Mouse (Mus musculus): ENCODE measurements around the gene Nfkbie. TPM values are rescaled to one million over a fixed set of nuclear protein-coding genes. Genes with fewer than 3 reads are reported as not detected.

Gene Nfkbie
- polyA plus RNA-seq, 1 experiment: 5.8 TPM

DNA sequence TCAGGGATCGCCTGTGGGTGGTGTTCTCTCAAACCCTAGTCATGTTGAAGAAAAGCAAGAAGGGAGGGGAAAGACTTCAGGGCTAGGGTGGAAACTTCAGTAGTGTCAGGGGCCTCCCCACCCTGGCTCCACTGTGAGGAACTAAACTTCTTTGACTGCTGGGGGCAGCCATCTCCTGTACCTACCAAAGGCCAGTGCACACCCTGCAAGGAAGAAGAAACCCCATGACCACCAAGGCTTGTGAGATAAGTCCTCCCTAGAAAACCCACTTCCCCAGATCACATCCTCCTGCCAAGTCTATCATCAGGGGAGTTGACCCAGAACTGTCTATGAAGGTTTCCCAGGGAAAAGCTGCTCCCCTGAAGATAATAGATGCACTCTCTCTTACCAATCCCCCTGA lies 1.1 kb upstream of the Nfkbie start:
- peaks cover 7% of the 10 kb centered on the region for H3K4me1 ChIP-seq (ENCODE audit: control insufficient read depth, insufficient read depth, low read length)
- WGBS: 56% methylated on average over 1 of the region's 1 CpGs
- TF ChIP-seq CTCF (conservative IDR thresholded peaks at IDR 0.05; ENCODE audit: insufficient read depth, insufficient read length, low read depth, low read length): no peak
- no peak for TF ChIP-seq POLR2A (IDR thresholded peaks at IDR 0.05; ENCODE audit: low read depth, low read length)
- no peaks in the 10 kb centered on the region for H3K36me3 ChIP-seq (ENCODE audit: control insufficient read depth, insufficient read depth, low read length)
- DNase-seq: no peak
- no peak overlapping the region for H3K4me3 ChIP-seq (ENCODE audit: insufficient read depth, low read depth, low read length)
- no peak overlapping the region for H3K27ac ChIP-seq (ENCODE audit: insufficient read depth, low read depth, low read length)
- peaks cover 2% of the 10 kb centered on the region; the same call in 1 of the 2 replicates for H3K27me3 ChIP-seq (replicated peaks; ENCODE audit: control insufficient read depth, insufficient read depth, low read length)

DNA sequence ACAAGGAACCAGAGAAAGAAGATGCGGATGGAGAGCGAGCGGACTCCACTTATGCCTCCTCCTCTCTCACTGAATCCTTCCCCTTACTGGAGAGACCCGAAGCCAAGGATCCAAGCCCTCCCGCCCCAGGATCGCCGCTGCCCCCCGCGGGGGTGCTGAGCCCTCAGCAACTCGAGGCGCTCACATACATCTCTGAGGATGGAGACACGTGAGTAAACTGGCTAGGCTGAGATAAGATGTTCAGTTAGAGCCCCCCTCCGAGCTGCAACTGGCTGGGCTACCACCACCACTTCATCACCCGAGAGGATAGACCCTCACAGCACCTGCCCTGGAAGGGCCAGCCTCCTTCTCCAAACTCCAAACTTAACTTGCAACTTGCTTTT lies 595 bp downstream of the Nfkbie start:
- Histone ChIP-seq H3K4me1 (ENCODE audit: control insufficient read depth, insufficient read depth, low read length) (peaks cover 7% of the 10 kb centered on the region), H3K4me3 (ENCODE audit: insufficient read depth, low read depth, low read length) (peak overlapping the region; percentile 83), H3K27ac (ENCODE audit: insufficient read depth, low read depth, low read length) (no peak overlapping the region), H3K27me3 (replicated peaks; ENCODE audit: control insufficient read depth, insufficient read depth, low read length) (no peaks in the 10 kb centered on the region), H3K36me3 (ENCODE audit: control insufficient read depth, insufficient read depth, low read length) (no peaks in the 10 kb centered on the region)
- 4% methylated on average over 14 of the region's 14 CpGs for WGBS
- no peak for DNase-seq
- TF ChIP-seq CTCF (conservative IDR thresholded peaks at IDR 0.05; ENCODE audit: insufficient read depth, insufficient read length, low read depth, low read length) (no peak), POLR2A (IDR thresholded peaks at IDR 0.05; ENCODE audit: low read depth, low read length) (no peak)

DNA sequence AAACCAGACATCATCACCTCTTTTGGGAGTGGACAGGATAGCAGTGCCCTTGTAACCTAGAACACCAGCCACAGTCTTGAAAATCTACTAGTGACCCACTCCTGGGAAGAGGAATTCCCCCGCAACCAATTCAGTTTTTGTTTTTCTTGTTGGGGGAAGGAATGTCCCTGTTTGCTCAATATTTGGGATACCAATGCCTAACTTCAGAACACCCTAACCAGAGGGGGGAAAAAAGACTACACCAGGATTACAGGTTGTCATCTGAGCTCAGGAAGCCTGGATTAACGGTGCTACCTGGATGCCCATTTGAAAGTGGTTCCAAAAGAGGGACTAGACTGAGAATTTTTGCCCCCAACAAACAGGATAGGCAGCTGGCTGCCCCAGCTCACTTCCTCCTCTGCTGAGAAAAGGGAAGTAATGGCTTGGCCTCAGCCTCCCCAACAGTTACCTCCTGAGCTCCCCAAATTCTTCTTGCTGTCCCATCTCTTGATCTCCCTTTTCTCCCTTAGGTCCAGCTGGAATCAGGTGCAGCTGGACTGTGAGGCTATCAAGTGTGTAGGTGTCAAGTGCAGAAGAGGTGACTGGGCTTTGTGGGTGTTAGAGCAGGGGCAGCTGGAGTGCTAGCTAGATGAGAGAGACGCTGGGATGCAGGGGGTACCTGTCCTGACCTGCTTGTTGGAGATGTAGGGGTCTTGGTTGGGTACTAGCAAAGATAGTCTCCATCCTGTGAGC lies 1.2 kb downstream of the Nfkbie start:
- DNase-seq: no peak
- H3K4me3 ChIP-seq (ENCODE audit: insufficient read depth, low read depth, low read length): peak overlapping the region; percentile 83
- no peaks in the 10 kb centered on the region for H3K27me3 ChIP-seq (replicated peaks; ENCODE audit: control insufficient read depth, insufficient read depth, low read length)
- H3K36me3 ChIP-seq (ENCODE audit: control insufficient read depth, insufficient read depth, low read length): no peaks in the 10 kb centered on the region
- peaks cover 7% of the 10 kb centered on the region for H3K4me1 ChIP-seq (ENCODE audit: control insufficient read depth, insufficient read depth, low read length)
- 78% methylated on average over 3 of the region's 3 CpGs for WGBS
- TF ChIP-seq POLR2A (IDR thresholded peaks at IDR 0.05; ENCODE audit: low read depth, low read length) (no peak), CTCF (conservative IDR thresholded peaks at IDR 0.05; ENCODE audit: insufficient read depth, insufficient read length, low read depth, low read length) (no peak)
- H3K27ac ChIP-seq (ENCODE audit: insufficient read depth, low read depth, low read length): 0 out of 2 replicates have a peak overlapping the region, but pooled peaks have one; percentile 19

DNA sequence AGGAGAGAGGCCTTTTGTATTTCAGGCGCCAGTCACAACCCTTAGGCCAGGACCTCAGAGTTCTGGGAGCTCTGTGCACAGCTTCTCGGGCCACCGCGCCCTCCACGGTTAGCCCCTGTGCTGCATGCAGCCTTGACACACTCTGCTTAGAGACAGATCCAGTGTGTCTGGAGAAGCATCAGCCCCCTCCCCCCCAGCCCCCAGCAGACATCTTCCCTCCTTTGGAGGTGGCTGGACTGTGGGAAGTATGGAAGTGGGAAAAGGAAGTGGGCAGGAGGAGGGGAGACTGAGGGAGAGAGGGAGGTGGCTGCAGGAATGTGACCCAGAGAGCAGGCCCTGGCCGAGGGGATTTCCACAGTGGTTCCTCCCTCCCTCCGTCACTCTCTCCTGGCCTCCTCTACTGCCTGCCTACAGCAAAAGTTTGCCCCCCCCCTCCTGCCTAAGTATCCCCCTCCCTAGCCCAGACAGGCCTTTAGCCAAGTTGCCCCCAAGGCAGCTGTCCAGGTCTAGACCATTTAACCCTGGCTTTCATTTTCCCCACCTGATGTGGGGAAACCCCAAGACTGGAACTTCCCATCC lies 1.8 kb downstream of the Nfkbie start:
- Histone ChIP-seq H3K27ac (ENCODE audit: insufficient read depth, low read depth, low read length) (no peak overlapping the region), H3K27me3 (replicated peaks; ENCODE audit: control insufficient read depth, insufficient read depth, low read length) (no peaks in the 10 kb centered on the region), H3K4me1 (ENCODE audit: control insufficient read depth, insufficient read depth, low read length) (peaks cover 7% of the 10 kb centered on the region), H3K4me3 (ENCODE audit: insufficient read depth, low read depth, low read length) (peak overlapping the region; percentile 83; the same call in 1 of the 2 replicates), H3K36me3 (ENCODE audit: control insufficient read depth, insufficient read depth, low read length) (no peaks in the 10 kb centered on the region)
- WGBS: 65% methylated on average over 7 of the region's 7 CpGs
- no peak for TF ChIP-seq CTCF (conservative IDR thresholded peaks at IDR 0.05; ENCODE audit: insufficient read depth, insufficient read length, low read depth, low read length)
- DNase-seq: no peak

DNA sequence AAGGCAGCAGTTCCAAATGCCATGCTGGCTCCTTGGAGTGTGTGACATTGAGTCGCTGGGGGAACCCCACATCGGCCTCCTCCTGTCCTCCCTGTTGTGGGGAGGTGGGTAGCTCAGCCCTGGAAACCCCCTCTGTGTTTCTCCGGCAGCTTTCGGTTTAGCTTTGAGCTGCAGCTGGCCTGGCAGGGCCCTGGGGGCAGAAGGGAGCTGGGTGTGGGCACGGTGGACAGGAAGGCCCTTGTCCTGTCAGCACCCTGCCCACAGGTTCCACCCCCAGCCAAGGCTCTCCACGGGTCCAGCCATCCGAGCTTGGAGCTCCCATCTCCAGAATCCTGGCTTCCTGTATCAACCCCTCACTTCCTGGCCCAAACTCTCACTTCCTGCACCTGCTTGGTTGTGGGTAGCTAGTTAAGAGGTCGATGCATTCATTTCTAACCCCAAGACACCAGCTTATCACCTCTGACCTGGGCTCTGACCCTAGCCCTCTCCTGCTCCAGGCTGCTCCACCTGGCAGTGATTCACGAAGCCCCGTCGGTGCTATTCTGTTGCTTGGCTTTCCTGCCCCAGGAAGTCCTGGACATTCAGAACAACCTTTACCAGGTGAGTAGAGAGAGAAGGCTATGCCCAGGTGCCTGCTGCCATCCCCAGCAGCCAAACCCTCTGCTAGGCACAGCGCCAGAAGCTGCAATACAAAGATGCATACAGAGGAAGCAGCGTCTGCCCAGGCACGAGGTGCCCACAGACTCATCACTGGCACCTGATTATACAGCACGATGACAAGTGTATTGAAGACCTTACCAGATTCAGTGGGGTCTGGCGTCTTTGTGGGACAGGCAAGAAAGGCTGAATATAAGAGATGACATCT lies 2.7 kb downstream of the Nfkbie start:
- no peak overlapping the region for H3K4me3 ChIP-seq (ENCODE audit: insufficient read depth, low read depth, low read length)
- no peak for TF ChIP-seq POLR2A (IDR thresholded peaks at IDR 0.05; ENCODE audit: low read depth, low read length)
- peaks cover 7% of the 10 kb centered on the region for H3K4me1 ChIP-seq (ENCODE audit: control insufficient read depth, insufficient read depth, low read length)
- no peaks in the 10 kb centered on the region for H3K36me3 ChIP-seq (ENCODE audit: control insufficient read depth, insufficient read depth, low read length)
- no peak overlapping the region for H3K27ac ChIP-seq (ENCODE audit: insufficient read depth, low read depth, low read length)
- H3K27me3 ChIP-seq (replicated peaks; ENCODE audit: control insufficient read depth, insufficient read depth, low read length): no peaks in the 10 kb centered on the region
- WGBS: 68% methylated on average over 16 of the region's 16 CpGs
- DNase-seq: no peak

DNA sequence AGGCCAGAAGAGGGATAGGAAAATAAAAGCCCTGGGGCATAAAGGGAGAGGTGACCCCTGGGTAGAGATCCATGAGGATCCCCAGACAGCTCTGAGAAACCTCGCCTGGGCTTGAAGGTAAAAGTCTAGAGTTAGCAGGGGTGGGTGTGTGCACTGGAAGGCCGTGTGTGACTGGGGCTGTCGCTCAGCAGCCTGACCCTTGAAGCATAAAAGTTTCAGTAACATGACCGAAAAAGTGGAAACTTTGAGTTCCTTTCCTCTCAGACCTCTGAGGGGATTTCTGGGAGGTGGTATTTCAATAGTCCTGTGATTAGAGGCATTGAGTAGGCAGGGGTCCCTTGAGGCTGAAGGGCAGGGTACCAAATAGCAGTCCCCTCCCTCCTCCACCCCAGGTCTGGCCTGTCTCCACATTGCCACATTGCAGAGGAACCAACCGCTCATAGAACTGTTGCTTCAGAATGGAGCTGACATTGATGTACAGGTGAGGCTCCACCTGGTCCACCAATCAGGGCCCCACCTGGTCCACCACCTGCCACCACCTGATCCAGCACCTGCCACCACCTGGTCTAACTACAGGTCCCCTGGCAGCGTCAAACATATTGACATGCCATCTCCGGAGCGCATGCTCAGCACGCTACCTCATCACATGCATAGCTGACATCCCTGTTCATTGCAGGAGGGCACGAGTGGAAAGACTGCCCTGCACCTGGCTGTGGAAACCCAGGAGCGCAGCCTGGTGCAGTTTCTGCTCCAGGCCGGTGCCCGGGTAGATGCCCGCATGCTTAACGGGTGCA lies 4.4 kb downstream of the Nfkbie start:
- no peak for DNase-seq
- H3K4me1 ChIP-seq (ENCODE audit: control insufficient read depth, insufficient read depth, low read length): peaks cover 7% of the 10 kb centered on the region
- TF ChIP-seq CTCF (conservative IDR thresholded peaks at IDR 0.05; ENCODE audit: insufficient read depth, insufficient read length, low read depth, low read length) (no peak), POLR2A (IDR thresholded peaks at IDR 0.05; ENCODE audit: low read depth, low read length) (no peak)

More for the DNA sequence above, 4.4 kb downstream of the Nfkbie start:
- H3K36me3 ChIP-seq (ENCODE audit: control insufficient read depth, insufficient read depth, low read length): no peaks in the 10 kb centered on the region
- no peaks in the 10 kb centered on the region for H3K27me3 ChIP-seq (replicated peaks; ENCODE audit: control insufficient read depth, insufficient read depth, low read length)
- no peak overlapping the region for H3K27ac ChIP-seq (ENCODE audit: insufficient read depth, low read depth, low read length)
- 87% methylated on average over 15 of the region's 15 CpGs for WGBS
- no peak overlapping the region for H3K4me3 ChIP-seq (ENCODE audit: insufficient read depth, low read depth, low read length)
